Mouse (Mus musculus) splenic B cell, adult 2 months (primary cell): Measurements from ENCODE around the gene Ccn6.
A peak's percentile ranks its signal among the peaks of the same experiment; 100 is the strongest.
"Not testable (repeated sequence)": the region's sequence is repeated elsewhere in the genome, so short reads cannot be mapped to it uniquely, and the experiment has no call there.

Experiments used
- DNase-seq: peaks from one replicate; pipeline ENCODE4 v3.0.0-alpha.2; 2011; ENCODE audit warnings: low read depth, low spot score
- H3K27me3 ChIP-seq: 2 replicates; pipeline ENCODE4 v1.6.1; 2012; ENCODE audit warnings: mild to moderate bottlenecking, low read length, moderate library complexity, mixed read lengths; ENCODE audit not compliant: control insufficient read depth, poor library complexity, insufficient read depth, severe bottlenecking
- H3K36me3 ChIP-seq: 2 replicates; pipeline ENCODE4 v1.6.1; 2012; ENCODE audit warnings: mild to moderate bottlenecking, low read length, moderate library complexity, mixed read lengths; ENCODE audit not compliant: control insufficient read depth, poor library complexity, insufficient read depth, severe bottlenecking

Ccn6 gene

DNA sequence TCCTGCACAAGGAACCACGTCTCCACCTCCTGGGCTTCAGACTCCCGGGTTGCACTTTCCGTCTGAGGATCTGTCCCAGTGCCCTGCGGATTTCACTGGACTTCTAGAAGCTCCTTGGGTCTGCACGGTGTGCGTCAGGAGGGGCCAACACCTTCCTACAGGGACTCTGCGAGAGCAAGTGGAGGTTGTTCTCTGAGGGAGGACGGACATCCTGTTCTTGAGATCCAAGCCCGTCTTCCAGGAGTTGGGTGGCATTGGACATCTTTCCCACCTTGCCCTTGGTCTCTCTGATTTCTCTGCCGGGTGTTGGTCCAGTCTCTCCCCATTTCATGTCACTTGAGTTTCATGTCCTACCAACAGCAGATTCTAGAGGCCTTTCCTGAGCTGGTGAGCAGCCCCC, at the start of gene Ccn6:
Ccn6 (minus strand) TSS at position 101 of the 400 bp plus-strand sequence.
- DNase-seq: no peak
- Histone ChIP-seq H3K36me3 (no peaks in the 10 kb centered on the region), H3K27me3 (no peaks in the 10 kb centered on the region)

DNA sequence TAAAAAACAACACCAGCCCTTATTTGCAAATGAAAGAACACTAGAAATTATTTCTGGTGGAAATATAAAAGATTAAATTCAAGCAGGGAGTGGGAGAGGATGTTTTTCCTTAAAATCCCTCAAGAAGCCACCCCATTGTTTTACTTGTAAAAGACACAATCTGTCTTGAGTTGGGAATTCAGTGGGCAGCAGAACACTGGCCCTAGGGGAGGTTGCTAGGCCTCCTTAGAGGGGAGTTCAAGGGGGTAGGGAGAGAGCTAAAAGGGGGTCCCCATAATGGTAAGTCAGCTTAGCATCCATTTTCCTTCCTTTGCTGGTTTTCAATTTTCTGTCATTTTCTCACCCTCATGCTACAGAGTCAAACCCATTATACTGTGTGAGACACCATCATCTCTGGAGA, 46.4 kb upstream of the Ccn6 start:
- Histone ChIP-seq H3K27me3 (no peaks in the 10 kb centered on the region), H3K36me3 (no peaks in the 10 kb centered on the region)
- DNase-seq: no peak

DNA sequence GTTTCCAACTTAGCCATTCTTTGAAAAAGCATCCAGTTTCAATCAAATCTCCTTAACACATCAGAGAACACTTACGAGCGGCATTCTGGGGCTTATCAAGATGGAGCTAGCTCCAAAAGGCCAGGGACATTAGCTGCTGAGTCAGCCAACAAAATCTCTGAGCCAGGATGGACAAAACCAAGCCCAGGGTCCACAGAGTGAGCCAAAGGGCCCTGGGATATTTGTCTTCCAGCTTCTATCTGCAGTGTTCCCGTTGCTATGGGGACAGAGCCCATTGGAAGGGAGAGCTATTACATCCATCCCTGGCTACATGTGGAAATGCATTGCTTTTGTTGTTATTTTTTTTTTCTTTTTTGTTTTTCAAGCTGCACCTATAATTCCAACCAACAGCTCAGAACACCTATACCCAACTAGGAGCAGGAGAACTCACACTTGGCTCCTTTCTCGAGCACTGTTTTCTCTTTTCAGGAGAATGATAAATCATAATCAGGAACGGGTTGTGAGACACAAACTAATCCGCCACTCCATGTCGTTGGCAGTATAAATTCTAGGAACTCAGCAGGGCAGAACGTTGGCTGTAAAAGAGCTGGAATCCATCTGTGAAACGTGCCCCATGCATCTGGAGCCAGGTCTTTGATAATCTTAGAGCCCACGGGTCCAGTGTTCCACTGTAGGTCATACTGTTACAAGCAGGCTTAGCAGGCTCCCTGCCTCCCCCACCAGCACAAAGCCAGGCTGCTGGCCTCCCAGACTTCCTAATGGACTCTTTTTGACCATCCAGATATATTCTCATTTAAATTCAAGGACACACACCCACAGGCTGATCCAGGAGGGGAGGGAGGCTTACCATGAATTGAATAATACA, 45.8 kb upstream of the Ccn6 start:
- H3K27me3 ChIP-seq: no peaks in the 10 kb centered on the region
- no peaks in the 10 kb centered on the region for H3K36me3 ChIP-seq
- DNase-seq: no peak

DNA sequence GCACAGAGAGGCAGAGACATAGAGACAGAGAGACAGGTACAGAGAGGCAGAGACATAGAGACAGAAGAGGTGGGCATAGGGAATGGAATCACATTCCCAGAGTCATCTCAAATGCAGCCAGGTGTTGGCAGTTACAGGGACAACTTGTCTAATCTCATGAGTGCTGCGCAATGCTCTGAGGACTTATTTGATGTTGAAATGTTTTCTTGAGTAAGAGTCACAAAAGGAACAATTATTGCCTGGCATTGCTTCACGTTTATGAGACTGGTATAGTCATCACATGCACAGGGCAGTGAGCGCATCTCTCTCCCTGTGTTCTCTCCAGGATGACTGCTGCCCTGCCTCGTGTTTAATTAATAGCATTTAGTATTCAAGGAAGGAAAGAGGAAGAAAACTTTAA, 45.1 kb upstream of the Ccn6 start:
- Histone ChIP-seq H3K36me3 (no peaks in the 10 kb centered on the region), H3K27me3 (no peaks in the 10 kb centered on the region)
- DNase-seq: no peak

DNA sequence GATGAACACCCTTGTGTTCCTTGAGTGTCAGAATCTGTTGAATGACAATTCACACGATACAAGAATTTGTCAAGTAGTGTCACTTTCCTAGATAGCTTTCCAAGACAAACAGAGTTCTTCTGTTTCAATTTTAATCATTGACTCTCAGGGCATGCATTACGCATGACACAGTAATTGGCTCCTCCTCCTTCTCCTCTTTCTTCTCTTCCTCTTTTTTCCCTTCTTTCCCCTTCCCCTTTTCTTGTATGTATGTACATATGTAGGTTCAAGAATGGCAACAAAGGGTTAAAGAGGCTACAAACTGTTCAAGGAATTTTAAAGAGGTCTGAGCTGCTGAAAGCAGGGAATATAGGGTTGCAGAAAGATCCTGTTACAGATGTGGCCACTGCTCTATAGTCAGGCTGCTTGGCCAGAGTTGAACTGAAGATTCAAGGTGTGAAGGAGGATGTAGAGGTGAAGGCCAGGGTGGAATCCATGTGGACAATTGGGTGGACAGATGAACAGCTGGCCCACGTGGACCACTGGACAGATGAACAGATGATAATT, 43.8 kb upstream of the Ccn6 start:
- no peak for DNase-seq
- no peaks in the 10 kb centered on the region for H3K27me3 ChIP-seq

DNA sequence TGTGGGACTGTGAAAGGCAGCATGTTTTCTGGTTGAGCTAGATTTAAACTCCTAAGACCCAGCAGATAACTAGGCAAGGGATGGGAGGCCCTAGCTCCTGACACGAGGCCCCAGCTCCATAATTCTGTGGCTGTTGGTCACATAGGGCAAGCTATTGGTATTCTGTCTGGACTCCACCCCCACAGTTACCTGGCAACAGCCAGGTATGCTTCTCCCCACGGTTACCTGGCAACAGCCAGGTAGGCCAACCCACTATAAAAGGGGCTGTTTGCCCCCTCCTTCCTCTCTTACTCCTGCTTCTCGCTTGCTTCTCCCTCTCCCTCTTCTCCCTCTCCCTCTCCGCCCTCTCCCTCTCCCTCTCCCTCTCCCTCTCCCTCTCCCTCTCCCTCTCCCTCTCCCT, 38.9 kb upstream of the Ccn6 start:
- Histone ChIP-seq H3K27me3 (no peaks in the 10 kb centered on the region), H3K36me3 (no peaks in the 10 kb centered on the region)
- DNase-seq: no peak

More for the DNA sequence above, 43.8 kb upstream of the Ccn6 start:
- no peaks in the 10 kb centered on the region for H3K36me3 ChIP-seq

DNA sequence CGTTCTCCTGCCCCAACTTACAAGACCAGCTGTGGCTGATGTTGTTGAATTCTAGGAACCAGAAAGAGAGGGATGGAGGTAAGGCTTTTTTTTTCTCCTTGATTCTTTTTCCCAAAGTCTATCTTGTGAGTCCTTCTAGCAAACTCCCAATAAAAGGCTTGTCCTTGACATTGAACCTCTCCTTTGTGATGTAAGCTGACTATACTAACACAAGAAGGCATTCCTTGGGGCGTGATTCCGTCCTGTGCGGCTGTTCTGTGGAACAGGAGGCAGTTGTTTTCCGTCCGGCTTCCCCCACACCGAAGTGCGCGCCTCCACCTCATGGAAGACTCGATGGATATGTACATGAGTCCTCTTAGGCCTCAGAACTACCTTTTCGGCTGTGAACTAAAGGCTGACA, 34.6 kb upstream of the Ccn6 start:
- not testable (repeated sequence) for H3K36me3 ChIP-seq, DNase-seq, H3K27me3 ChIP-seq

DNA sequence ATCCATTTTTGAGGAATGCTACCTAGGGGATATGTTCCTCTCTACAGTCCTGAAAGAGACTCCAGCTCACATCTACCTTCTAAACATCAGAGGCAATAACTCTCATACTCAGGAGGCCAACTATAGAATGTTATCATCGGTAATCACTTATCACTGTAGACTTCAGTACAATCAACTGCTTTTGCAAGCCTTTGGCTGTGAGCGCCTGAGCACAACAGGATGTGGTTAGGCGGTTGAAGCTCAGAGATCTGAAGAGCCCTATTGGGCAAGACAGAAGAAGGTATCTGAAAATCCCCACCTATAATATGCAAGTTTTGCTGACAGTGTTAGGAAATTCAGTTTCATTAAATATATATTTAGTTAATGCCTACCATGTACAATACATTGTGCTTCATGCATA, 29.1 kb upstream of the Ccn6 start:
- Histone ChIP-seq H3K36me3 (no peaks in the 10 kb centered on the region), H3K27me3 (no peaks in the 10 kb centered on the region)
- peak; percentile 68 for DNase-seq

DNA sequence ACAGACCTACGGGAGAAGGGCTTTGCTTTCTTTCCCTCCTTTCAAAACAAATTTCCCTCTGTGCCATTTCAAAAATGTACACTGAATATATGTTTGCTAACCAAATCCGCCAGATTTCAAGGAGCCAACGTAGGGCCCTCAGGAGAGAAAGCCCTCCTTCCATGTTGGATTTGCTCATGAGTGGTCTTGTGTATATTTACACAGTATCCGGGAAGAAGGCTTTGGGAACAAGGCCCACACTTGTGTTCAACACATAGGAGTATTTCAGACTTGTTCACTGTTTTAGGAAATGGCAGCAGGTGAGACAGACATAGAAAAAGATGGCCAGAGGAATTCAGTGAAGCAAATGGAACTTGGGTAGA, 21.9 kb upstream of the Ccn6 start:
- no peaks in the 10 kb centered on the region for H3K36me3 ChIP-seq
- no peaks in the 10 kb centered on the region for H3K27me3 ChIP-seq
- no peak for DNase-seq

DNA sequence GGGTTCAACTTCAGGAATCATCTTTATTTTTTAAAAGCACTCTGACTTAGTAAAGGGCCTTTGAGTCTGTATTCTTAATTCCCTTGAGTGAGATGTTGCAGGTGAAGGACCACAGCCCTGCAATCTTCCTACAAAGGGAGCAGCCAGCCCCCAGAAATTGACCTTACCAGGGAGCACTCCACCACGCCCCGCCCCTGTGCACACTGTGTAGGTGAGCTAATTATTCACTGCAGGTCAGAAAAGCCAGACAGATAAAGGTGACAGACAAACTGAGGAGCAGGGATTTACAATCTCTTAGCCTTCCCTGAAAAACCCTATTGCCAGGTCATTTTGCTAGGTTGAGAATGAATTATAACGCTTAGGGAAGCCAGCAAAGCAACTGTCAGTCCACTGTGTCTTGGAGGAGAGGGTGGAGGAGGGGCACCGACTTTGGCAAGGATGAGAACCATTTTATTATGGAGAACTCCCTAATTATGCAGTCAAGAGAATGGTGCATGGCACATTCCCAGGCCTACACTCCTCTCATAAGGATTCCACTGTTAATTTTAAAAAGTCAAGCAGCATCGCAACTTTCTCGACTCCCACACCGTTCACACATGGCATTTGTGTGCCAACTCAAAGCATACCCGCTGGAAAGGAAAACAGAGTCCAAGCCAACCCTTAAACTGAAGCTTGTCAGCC, 21.4 kb upstream of the Ccn6 start:
- no peaks in the 10 kb centered on the region for H3K36me3 ChIP-seq
- no peak for DNase-seq
- H3K27me3 ChIP-seq: no peaks in the 10 kb centered on the region

DNA sequence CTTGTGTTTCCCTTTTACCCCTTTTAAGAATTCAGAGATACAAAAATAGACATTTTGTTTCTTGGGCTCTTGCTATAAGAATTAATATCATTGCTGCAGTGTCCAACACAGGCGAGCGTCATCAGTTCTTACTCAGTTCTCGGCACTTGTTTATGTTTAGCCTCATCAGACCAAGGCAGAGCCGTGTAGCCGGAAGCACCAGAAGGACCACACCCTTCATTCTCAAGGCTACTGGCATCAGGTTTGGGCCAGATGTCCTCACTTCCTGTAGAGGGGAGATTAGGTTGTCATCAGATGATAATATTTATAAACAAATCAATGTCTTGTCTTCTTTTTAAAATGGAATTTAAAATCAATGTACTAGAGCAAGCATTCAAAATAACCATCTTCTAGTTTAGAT, 13.4 kb upstream of the Ccn6 start:
- no peak for DNase-seq
- no peaks in the 10 kb centered on the region for H3K27me3 ChIP-seq
- no peaks in the 10 kb centered on the region for H3K36me3 ChIP-seq

DNA sequence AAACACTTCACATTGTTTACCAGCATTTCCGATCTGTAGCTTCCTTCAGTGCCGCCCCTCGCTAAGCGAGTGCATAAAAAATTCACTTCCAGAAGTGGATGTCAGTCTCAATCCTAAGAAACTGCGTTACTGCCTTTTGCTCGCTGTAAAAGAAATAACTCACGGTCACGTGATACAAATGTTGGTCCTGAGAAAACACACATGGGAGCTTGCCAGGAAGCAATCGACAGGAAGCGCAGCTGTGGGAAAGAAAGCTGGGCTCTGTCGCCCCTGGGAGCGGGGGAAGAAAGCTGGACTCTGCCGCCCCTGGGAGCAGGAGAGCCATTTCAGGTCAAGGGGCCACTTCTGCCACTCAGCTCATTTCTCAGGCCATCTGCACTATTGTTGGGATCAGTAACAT, 9.5 kb upstream of the Ccn6 start:
- no peaks in the 10 kb centered on the region for H3K27me3 ChIP-seq
- no peak for DNase-seq
- no peaks in the 10 kb centered on the region for H3K36me3 ChIP-seq

DNA sequence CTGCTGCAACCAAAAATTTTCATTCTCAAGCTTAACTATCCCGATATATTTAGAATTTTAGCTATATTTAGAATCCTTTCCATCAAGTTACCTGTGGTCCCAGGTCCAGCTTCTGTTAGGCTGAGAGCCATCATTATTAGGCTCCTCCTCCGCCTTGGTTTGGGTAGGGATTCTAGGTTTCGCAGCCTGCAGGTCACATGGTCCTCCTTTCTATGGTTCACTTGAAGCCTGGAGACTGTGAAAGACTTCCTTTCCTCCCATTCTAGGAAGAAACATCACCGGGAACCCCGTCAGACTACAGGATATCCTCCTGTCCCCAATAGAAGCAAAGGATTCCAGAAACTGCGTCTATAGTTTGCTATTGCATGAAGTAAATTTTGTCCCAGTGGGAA, 8.9 kb upstream of the Ccn6 start:
- H3K27me3 ChIP-seq: no peaks in the 10 kb centered on the region
- DNase-seq: no peak
- no peaks in the 10 kb centered on the region for H3K36me3 ChIP-seq

DNA sequence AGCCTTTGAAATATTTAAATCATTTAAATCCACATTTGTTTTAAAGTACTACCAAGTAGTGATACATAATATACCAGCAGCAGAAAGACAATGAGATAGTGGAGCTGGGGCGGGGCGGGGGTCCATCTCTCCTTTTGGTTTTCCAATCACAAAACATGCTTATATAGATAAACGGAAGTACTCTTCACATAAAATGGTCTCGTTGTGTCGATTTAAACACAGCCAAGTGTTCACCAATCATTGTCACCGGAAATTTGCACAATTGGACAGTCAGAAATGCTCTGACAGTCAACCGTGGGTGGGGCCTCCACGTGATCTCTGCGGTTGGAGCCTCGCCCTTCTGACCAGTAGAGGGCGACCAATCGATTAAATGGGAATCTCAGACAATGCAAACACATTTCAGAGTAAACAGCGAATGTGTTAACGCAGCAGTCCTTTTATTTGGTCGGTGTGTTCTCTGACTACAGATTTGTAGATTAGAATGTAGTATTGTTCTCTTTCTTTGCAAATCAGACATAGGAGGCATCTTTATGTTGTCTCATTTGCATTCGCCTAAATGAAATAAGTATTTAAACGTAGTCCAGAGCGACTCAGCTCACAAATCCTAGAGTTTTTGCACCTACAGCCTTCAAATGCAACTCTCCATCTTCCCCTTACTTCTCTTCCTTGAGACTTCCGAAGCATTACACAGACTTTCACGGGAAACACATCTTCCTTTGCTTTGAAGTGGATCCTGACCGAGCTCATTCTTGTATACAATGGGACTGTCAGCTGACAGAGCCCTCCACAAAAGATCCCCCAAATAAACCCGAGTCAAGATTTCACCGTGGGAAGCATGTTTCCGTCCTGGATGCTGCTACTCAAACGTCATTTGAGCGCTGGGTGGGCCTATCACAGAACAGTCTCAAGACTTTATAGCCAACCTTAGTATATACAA, 8.3 kb upstream of the Ccn6 start:
- H3K27me3 ChIP-seq: no peaks in the 10 kb centered on the region
- H3K36me3 ChIP-seq: no peaks in the 10 kb centered on the region
- DNase-seq: peak; percentile 94
